16 mouse cellular contexts compared by ENCODE assay signal in the genomic region with DNA sequence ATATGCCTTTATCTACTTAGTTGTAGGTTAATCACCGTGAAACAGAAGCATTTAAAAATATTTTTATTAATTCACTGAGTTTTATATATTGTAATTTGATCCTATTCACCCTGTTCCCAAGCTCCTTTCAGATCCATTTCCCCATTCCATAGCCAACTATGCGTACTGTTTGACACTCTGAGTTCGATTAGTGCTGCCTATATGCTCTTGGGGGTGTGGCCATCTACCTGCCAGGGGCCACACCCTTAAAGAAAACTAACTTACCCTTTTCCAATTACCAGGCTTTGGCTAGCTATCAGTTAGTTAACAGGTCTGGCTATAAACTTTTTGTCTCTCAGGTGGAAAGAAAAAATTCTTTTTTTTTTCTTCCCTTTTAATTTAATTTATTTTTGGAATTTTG.
"Had no signal": no experiment of that assay in that cellular context is flagged by ENCODE, and none has a peak within 500 bp of the region (broad histone marks: within the 10 kb centered on the region; RNA-seq: fewer than 3 reads in every experiment).

No protein-coding gene starts in this region.

- H3K27ac ChIP-seq: lung, embryonic 15.5 days; macrophage; midbrain, embryonic 12.5 days; midbrain, embryonic 15.5 days; neural tube, embryonic 12.5 days; stomach, embryonic 15.5 days had no signal

- H3K4me2 ChIP-seq: lung, embryonic 15.5 days; midbrain, embryonic 12.5 days; midbrain, embryonic 15.5 days; neural tube, embryonic 12.5 days; stomach, embryonic 15.5 days had no signal

- H3K9me3 ChIP-seq: lung, embryonic 15.5 days; midbrain, embryonic 12.5 days; midbrain, embryonic 15.5 days; neural tube, embryonic 12.5 days; stomach, embryonic 15.5 days had no signal

- ATAC-seq: liver, postnatal 0 days; lung, postnatal 0 days; midbrain, embryonic 15.5 days had no signal

- DNase-seq: liver, postnatal 0 days; lung, adult 2 months; lung, postnatal 14 days; lung, postnatal 36 days; right cerebral cortex, postnatal 14 days; thymus, adult 18-20 months; thymus, postnatal 14 days; thymus, postnatal 36 days had no signal

- H3K27me3 ChIP-seq: lung, embryonic 15.5 days; midbrain, embryonic 12.5 days; midbrain, embryonic 15.5 days; neural tube, embryonic 12.5 days; stomach, embryonic 15.5 days had no signal

- H3K9ac ChIP-seq: liver, postnatal 0 days; lung, embryonic 15.5 days; midbrain, embryonic 12.5 days; midbrain, embryonic 15.5 days; neural tube, embryonic 12.5 days; stomach, embryonic 15.5 days had no signal

- H3K4me3 ChIP-seq: lung, embryonic 15.5 days; megakaryocyte, embryonic 14.5 days; midbrain, embryonic 12.5 days; midbrain, embryonic 15.5 days; neural tube, embryonic 12.5 days; stomach, embryonic 15.5 days had no signal

- H3K36me3 ChIP-seq: lung, embryonic 15.5 days; midbrain, embryonic 12.5 days; midbrain, embryonic 15.5 days; neural tube, embryonic 12.5 days; stomach, embryonic 15.5 days had no signal

- H3K4me1 ChIP-seq: lung, embryonic 15.5 days; megakaryocyte, embryonic 14.5 days; midbrain, embryonic 12.5 days; midbrain, embryonic 15.5 days; neural tube, embryonic 12.5 days; stomach, embryonic 15.5 days had no signal
